Mouse (Mus musculus) ovary, adult 10 weeks (tissue): Measurements from ENCODE around the gene Cideb. TPM values are rescaled to one million over a fixed set of nuclear protein-coding genes. Genes with fewer than 3 reads are reported as not detected.

Experiments used
- polyA plus RNA-seq: library from polyadenylated mRNA; stranded (reverse); fragments of 350-450 nt; fragmentation: Illumina TruSeq; extraction: RNeasy Lipid Tissue Mini Kit (QIAGEN cat#74804); gene quantifications from one replicate; pipeline ENCODE4 v1.2.3, GENCODE M21; 2014

The Cideb gene
- not detected for polyA plus RNA-seq

GRCm38 (mm10) chr14:55758363-55758784, at the start of gene Cideb:
Cideb (minus strand) TSS chr14:55758458.

GRCm38 (mm10) chr14:55788256-55789050, 30.2 kb upstream of the Cideb start, which contains the start of gene Ripk3:
Ripk3 (minus strand) TSS chr14:55788865.

GRCm38 (mm10) chr14:55783958-55784235, 25.6 kb upstream of the Cideb start, which contains the start of gene Adcy4:
Adcy4 (minus strand) TSS chr14:55784095.

GRCm38 (mm10) chr14:55765696-55766095, 7.4 kb upstream of the Cideb start, which contains the start of gene Ltb4r1:
Ltb4r1 (plus strand) TSS chr14:55765962.

GRCm38 (mm10) chr14:55761163-55761562, 2.9 kb upstream of the Cideb start, which contains the start of gene Ltb4r2:
Ltb4r2 (plus strand) TSS chr14:55761428.

GRCm38 (mm10) chr14:55745180-55745860, 12.9 kb downstream of the Cideb start, which contains the start of the genes Dhrs1 and Nop9:
Dhrs1 (minus strand) TSS chr14:55745690.
Nop9 (plus strand) TSS chr14:55745693.

GRCm38 (mm10) chr14:55721700-55722437, 36.4 kb downstream of the Cideb start, which contains the start of gene Rabggta:
Rabggta (minus strand) TSS chr14:55722263.

GRCm38 (mm10) chr14:55713729-55714122, 44.5 kb downstream of the Cideb start, which contains the start of gene Tgm1:
Tgm1 (minus strand) TSS chr14:55713926.

Other genes with a start within 250 kb of the Cideb start
- not detected for gene Cpne6, start 248.0 kb downstream of the Cideb start, polyA plus RNA-seq
- not detected for gene Nrl, start 233.5 kb downstream of the Cideb start, polyA plus RNA-seq
- 10.0 TPM for gene Pck2, start 218.2 kb downstream of the Cideb start, polyA plus RNA-seq
- 8.8 TPM for gene Dcaf11, start 198.5 kb downstream of the Cideb start, polyA plus RNA-seq
- not detected for gene A730061H03Rik, start 198.1 kb downstream of the Cideb start, polyA plus RNA-seq
- gene Fitm1, start 182.8 kb downstream of the Cideb start, polyA plus RNA-seq = not detected
- gene Psme1, start 180.3 kb downstream of the Cideb start, polyA plus RNA-seq = 115 TPM
- 2.7 TPM for gene Emc9, start 173.2 kb downstream of the Cideb start, polyA plus RNA-seq
- 87.7 TPM for gene Psme2, start 167.3 kb downstream of the Cideb start, polyA plus RNA-seq
- 2.5 TPM for gene Rnf31, start 166.8 kb downstream of the Cideb start, polyA plus RNA-seq
- 37.8 TPM for gene Irf9, start 154.9 kb downstream of the Cideb start, polyA plus RNA-seq
- 0.77 TPM for gene Rec8, start 140.4 kb downstream of the Cideb start, polyA plus RNA-seq
- 11.5 TPM for gene Ipo4, start 122.5 kb downstream of the Cideb start, polyA plus RNA-seq
- 0.60 TPM for gene Gm49378, start 120.6 kb downstream of the Cideb start, polyA plus RNA-seq
- 44.3 TPM for gene Tm9sf1, start 114.7 kb downstream of the Cideb start, polyA plus RNA-seq
- not detected for gene Tssk4, start 108.3 kb downstream of the Cideb start, polyA plus RNA-seq
- 13.6 TPM for gene Mdp1, start 98.0 kb downstream of the Cideb start, polyA plus RNA-seq
- gene Gmpr2, start 86.5 kb downstream of the Cideb start, polyA plus RNA-seq = 28.1 TPM
- 46.6 TPM for gene Nedd8, start 86.3 kb downstream of the Cideb start, polyA plus RNA-seq
- gene Tinf2, start 76.6 kb downstream of the Cideb start, polyA plus RNA-seq = 11.2 TPM
- not detected for gene Tgm1, start 44.5 kb downstream of the Cideb start, polyA plus RNA-seq
- gene Rabggta, start 36.2 kb downstream of the Cideb start, polyA plus RNA-seq = 0.40 TPM
- 8.2 TPM for gene Dhrs1, start 12.8 kb downstream of the Cideb start, polyA plus RNA-seq
- gene Nop9, start 12.8 kb downstream of the Cideb start, polyA plus RNA-seq = 6.1 TPM
- gene Ltb4r2, start 3.0 kb upstream of the Cideb start, polyA plus RNA-seq = not detected
- not detected for gene Ltb4r1, start 7.5 kb upstream of the Cideb start, polyA plus RNA-seq
- gene Adcy4, start 25.6 kb upstream of the Cideb start, polyA plus RNA-seq = not detected
- not detected for gene Ripk3, start 30.4 kb upstream of the Cideb start, polyA plus RNA-seq
- 3.0 TPM for gene Nfatc4, start 64.7 kb upstream of the Cideb start, polyA plus RNA-seq
- 1.1 TPM for gene Nynrin, start 95.6 kb upstream of the Cideb start, polyA plus RNA-seq
- 0.14 TPM for gene Cbln3, start 125.9 kb upstream of the Cideb start, polyA plus RNA-seq
- gene Khnyn, start 126.5 kb upstream of the Cideb start, polyA plus RNA-seq = 13.0 TPM
- 8.0 TPM for gene Sdr39u1, start 141.8 kb upstream of the Cideb start, polyA plus RNA-seq
- gene Cma1, start 186.2 kb upstream of the Cideb start, polyA plus RNA-seq = 2.9 TPM
- not detected for gene Cma2, start 192.5 kb upstream of the Cideb start, polyA plus RNA-seq